In genomic region chr13:54589996-54590951, GRCm38 (mm10) we compare ENCODE assay signal across 7 mouse cellular contexts. TPM values are rescaled to one million over a fixed set of nuclear protein-coding genes. Genes with fewer than 3 reads are reported as not detected.
DNase-seq lines count a peak whose midpoint lies in the region; ATAC-seq lines count a peak whose summit lies in the region.

Gene Nop16, minus strand, starts transcription at chr13:54590090.
Gene Higd2a, plus strand, starts transcription at chr13:54590207.

- no peaks in the 10 kb centered on the region for H3K27me3 ChIP-seq in embryonic facial prominence, embryonic 12.5 days
- H3K27me3 ChIP-seq in limb, embryonic 11.5 days (ENCODE audit: control insufficient read depth, insufficient read depth, low read length) = no peaks in the 10 kb centered on the region
- H3K27me3 ChIP-seq in midbrain, embryonic 14.5 days (ENCODE audit: control insufficient read depth, insufficient read depth, low read length) = no peaks in the 10 kb centered on the region

- peak; percentile 95 for ATAC-seq in embryonic facial prominence, embryonic 12.5 days (ENCODE audit: insufficient number of reproducible peaks, insufficient read depth, low FRiP score, low TSS enrichment)
- peak; percentile 96 for ATAC-seq in limb, embryonic 11.5 days (ENCODE audit: insufficient number of reproducible peaks, low FRiP score, low TSS enrichment, low read depth)
- ATAC-seq in midbrain, embryonic 14.5 days (ENCODE audit: low FRiP score, low TSS enrichment) = peak; percentile 97

- H3K36me3 ChIP-seq in embryonic facial prominence, embryonic 12.5 days = peaks cover 17% of the 10 kb centered on the region
- peaks cover 2% of the 10 kb centered on the region; the same call in 1 of the 2 replicates for H3K36me3 ChIP-seq in limb, embryonic 11.5 days (ENCODE audit: control insufficient read depth, insufficient read depth, low read length)
- H3K36me3 ChIP-seq in midbrain, embryonic 14.5 days (ENCODE audit: control insufficient read depth, insufficient read depth, low read length) = peaks cover 43% of the 10 kb centered on the region

- H3K27ac ChIP-seq in embryonic facial prominence, embryonic 12.5 days = peak within 1 kb of the TSS; percentile 82
- H3K27ac ChIP-seq in limb, embryonic 11.5 days (replicated peaks; ENCODE audit: low read depth, low read length) = 0 out of 2 replicates have a peak within 1 kb of the TSS, but pooled peaks have one; percentile 42
- H3K27ac ChIP-seq in midbrain, embryonic 14.5 days (replicated peaks; ENCODE audit: low read depth, low read length) = peak within 1 kb of the TSS; percentile 91

- H3K4me1 ChIP-seq in embryonic facial prominence, embryonic 12.5 days = peaks cover 10% of the 10 kb centered on the region
- peaks cover 4% of the 10 kb centered on the region for H3K4me1 ChIP-seq in limb, embryonic 11.5 days (ENCODE audit: control insufficient read depth, insufficient read depth, low read length)
- peaks cover 19% of the 10 kb centered on the region for H3K4me1 ChIP-seq in midbrain, embryonic 14.5 days (ENCODE audit: control insufficient read depth, insufficient read depth, low read length)

- no peaks in the 10 kb centered on the region for H3K9me3 ChIP-seq in embryonic facial prominence, embryonic 12.5 days
- no peaks in the 10 kb centered on the region for H3K9me3 ChIP-seq in limb, embryonic 11.5 days (ENCODE audit: control insufficient read depth, low read length)
- no peaks in the 10 kb centered on the region for H3K9me3 ChIP-seq in midbrain, embryonic 14.5 days (ENCODE audit: control insufficient read depth, low read length)

- H3K4me3 ChIP-seq in embryonic facial prominence, embryonic 12.5 days = peak within 1 kb of the TSS; percentile 78
- peak within 1 kb of the TSS; percentile 92 for H3K4me3 ChIP-seq in limb, embryonic 11.5 days (ENCODE audit: low read depth, low read length)
- peak within 1 kb of the TSS; percentile 80 for H3K4me3 ChIP-seq in midbrain, embryonic 14.5 days (replicated peaks; ENCODE audit: low read depth, low read length)

- peak within 1 kb of the TSS; percentile 80 for H3K9ac ChIP-seq in embryonic facial prominence, embryonic 12.5 days
- peak within 1 kb of the TSS; percentile 86 for H3K9ac ChIP-seq in limb, embryonic 11.5 days (ENCODE audit: low read length)
- H3K9ac ChIP-seq in midbrain, embryonic 14.5 days (replicated peaks; ENCODE audit: low read length) = peak within 1 kb of the TSS; percentile 91

- H3K4me2 ChIP-seq in embryonic facial prominence, embryonic 12.5 days (replicated peaks) = peak within 1 kb of the TSS; percentile 68
- peak within 1 kb of the TSS; percentile 70 for H3K4me2 ChIP-seq in limb, embryonic 11.5 days (ENCODE audit: low read depth, severe bottlenecking)
- peak within 1 kb of the TSS; percentile 74 for H3K4me2 ChIP-seq in midbrain, embryonic 14.5 days (ENCODE audit: low read length)

- peak; percentile 93 for DNase-seq in adrenal gland, postnatal 25 days
- DNase-seq in heart, adult 11 months = peak; percentile 100
- peak; percentile 99 for DNase-seq in kidney, adult 18-20 months
- DNase-seq in limb, embryonic 11.5 days (ENCODE audit: low spot score) = peak; percentile 98
- DNase-seq in midbrain, embryonic 14.5 days = peak; percentile 99
- peak; percentile 93 to 95 for DNase-seq in spleen, adult 18-20 months

- WGBS in embryonic facial prominence, embryonic 12.5 days = under 1% methylated on average over 51 of the region's 51 CpGs
- under 1% methylated on average over 51 of the region's 51 CpGs for WGBS in limb, embryonic 11.5 days
- WGBS in midbrain, embryonic 14.5 days = under 1% methylated on average over 51 of the region's 51 CpGs

RNA-seq across cellular contexts. Expression of gene Nop16, which starts in this region (rescaled TPM):
- 56.7 and 72.4 TPM in 2 replicates for total RNA-seq in adrenal gland, postnatal 25 days (2021)
- polyA plus RNA-seq in embryonic facial prominence, embryonic 12.5 days (2016; fragmentation: Nextera tagmentation; extraction: Ambion mirVana) = 84.7 and 85.7 TPM in 2 replicates
- polyA plus RNA-seq in limb, embryonic 11.5 days (2014; fragmentation: Nextera tagmentation; extraction: Ambion mirVana) = 95.6 and 99.7 TPM in 2 replicates
- 36.5 and 44.2 TPM in 2 replicates for polyA plus RNA-seq in midbrain, embryonic 14.5 days (2014; fragmentation: Nextera tagmentation; extraction: Ambion mirVana)

RNA-seq across cellular contexts. Expression of gene Higd2a, which starts in this region (rescaled TPM):
- total RNA-seq in adrenal gland, postnatal 25 days (2021) = 230 and 245 TPM in 2 replicates
- polyA plus RNA-seq in embryonic facial prominence, embryonic 12.5 days (2016; fragmentation: Nextera tagmentation; extraction: Ambion mirVana) = 170 and 175 TPM in 2 replicates
- 155 and 157 TPM in 2 replicates for polyA plus RNA-seq in limb, embryonic 11.5 days (2014; fragmentation: Nextera tagmentation; extraction: Ambion mirVana)
- 219 and 273 TPM in 2 replicates for polyA plus RNA-seq in midbrain, embryonic 14.5 days (2014; fragmentation: Nextera tagmentation; extraction: Ambion mirVana)

Comparison
In these comparisons a context has a peak if more than half of its experiments do, and no peak if none do; other contexts are left out.
1. Peak in every context shown above with its lines: DNase-seq, ATAC-seq, H3K4me3 ChIP-seq and H3K27ac ChIP-seq.